Mouse (Mus musculus) 3T3-L1 (cell line): Measurements from ENCODE around the gene Gm17018.
A peak's percentile ranks its signal among the peaks of the same experiment; 100 is the strongest.

Experiments used
- DNase-seq: peaks from one replicate; pipeline ENCODE4 v3.0.0-alpha.2; 2015; ENCODE audit warnings: low read depth, low spot score

The Gm17018 gene

DNA sequence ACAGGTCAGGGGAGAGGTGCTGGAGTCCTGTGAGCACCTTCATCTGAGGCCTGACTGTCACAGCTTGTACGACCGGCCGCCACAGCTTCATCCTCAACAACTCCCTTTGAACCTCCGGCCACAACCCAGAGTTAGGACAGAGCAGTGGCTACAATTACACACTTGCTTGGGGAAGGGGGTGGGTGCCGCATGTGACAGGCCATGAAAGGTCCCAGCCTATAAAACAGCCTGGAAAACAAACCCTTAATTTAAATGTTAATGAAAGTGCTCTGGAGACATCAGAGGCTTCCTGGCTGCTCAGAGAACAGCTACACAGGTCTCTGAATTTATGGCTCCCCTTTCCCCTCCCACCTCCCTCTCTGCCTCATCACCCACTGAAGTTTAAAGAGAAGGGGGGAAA is 61.7 kb downstream of the Gm17018 start:
- DNase-seq: no peak

DNA sequence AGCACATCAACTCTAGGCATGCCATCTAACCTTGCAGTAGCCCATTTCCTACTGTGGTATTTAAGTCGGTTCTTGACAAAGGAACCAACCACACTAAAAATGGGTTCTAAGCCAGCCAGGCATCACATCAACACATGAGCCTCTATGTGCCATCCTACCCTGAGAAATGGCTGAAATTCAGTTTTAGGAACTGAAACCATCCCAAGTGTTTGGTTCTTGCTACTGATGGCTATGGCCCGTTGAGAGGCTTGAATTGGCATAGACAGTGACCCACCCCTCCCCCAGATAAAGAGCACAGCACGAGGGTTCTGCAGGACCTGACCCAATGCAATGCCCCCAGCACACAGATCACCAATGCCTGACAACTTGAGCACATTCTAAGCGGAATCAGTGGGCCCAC is 63.3 kb downstream of the Gm17018 start:
- no peak for DNase-seq

DNA sequence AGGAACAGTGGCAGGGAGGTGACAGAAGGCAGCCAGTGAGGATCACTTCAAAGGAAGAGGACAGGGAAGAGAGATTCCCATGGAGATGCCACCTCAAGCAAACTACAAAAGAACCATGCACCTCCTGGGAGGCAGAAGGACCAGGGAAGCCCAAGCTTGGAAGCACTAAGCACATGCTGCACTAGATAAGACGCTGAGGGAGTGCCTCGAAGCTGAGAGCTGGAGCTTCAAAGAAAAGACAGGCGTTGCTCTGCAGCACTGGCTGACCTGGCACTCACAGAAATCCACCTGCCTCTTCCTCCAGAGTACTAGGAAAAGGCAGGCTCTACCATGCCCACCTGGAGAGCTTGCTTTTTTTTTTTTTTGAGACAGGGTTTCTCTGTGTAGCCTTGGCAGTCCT is 66.6 kb downstream of the Gm17018 start:
- DNase-seq: no peak

DNA sequence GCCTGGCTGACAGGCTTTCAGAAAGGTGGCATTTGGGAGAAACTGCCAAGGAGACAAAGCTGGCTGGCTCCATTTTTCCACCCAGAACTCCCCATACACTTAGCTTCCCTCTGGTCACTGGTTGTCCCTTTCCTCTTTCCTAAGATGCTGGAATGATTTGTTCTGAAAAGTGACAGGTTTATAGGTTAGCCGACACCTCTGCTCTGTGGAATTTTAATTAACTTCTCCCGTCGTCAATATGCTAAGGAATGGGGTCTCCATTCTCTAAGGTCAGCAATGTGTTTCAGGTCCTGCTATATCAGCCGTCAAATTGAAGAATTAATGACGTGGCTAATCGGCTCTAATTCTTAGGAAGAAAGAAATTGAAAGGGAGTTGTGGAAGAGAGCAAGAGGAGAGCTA is 68.2 kb downstream of the Gm17018 start:
- no peak for DNase-seq

DNA sequence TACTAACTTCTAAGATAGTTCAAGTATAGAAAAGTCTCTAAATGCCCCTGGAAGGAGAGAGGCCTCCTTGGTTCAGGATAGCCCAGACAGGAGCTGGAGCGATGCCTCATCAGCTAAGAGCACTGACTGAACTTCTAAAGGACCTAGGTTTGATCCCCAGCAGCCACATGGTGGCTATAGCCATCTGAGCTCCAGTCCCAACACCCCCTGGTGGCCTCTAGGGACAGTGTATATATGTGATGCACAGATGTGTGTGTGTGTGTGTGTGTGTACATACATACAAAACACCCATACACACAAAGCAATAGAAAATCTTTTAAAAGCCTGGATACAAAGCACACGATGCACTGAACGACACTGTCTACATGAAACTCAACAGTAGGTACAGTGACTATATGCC is 68.8 kb downstream of the Gm17018 start:
- peak; percentile 48 for DNase-seq
